Mouse (Mus musculus): ENCODE data around the gene Bola3. TPM values are rescaled to one million over a fixed set of nuclear protein-coding genes. Genes with fewer than 3 reads are reported as not detected.

Gene Bola3
- polyA plus RNA-seq, 1 experiment = 60.8 TPM

DNA sequence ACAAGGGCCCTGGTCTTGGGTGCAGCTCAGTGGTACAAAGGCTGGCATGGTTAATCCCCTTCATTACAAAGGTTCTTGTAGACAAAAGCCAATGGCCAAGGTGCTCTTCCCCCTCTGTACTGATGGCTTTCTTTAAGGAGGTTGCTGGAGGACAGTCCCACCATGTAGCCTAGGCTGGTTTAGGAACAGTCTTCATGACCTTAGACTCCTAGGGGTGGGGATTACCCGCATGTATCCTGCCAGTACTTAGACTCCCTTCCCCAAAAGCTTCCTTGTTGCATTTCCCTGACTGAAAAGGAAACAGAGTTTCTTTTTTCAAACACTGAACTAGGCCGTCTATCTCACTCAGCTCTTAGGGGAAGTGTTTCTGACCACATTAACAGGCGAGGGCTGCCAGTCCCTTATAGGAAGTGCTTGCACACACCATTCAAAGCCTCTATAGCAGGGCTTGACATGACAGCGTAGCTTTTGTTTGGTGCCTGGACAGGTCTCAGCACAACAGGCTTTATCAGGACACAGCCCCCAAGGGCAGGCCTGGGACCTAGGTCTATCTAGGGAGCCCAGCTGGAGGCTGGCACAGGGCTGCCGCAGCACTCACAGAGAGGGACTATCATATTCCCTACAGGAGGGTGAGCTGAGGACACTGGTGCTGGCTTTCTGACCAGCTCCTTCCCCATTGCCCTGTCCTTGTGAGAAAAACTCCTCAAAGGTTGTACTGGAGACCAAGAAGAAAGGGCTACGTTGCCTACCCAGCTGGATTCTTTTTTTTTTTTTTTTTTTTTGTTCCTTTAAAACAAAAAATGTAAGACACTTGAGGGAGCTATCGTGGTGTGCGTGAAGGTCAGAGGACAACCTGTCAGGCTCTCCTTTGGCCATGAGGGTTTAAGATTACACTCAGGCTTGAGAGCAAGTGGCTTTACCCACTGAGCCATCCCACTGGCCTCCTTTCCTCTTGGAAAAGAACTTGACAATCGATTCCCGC is 32.9 kb downstream of the Bola3 start:
- Histone ChIP-seq H3K4me1 (ENCODE audit: control insufficient read depth, insufficient read depth, low read length) (no peaks in the 10 kb centered on the region), H3K27ac (ENCODE audit: insufficient read depth, low read length) (no peak overlapping the region), H3K4me3 (ENCODE audit: insufficient read depth, low read length) (no peak overlapping the region)
- TF ChIP-seq CTCF (IDR thresholded peaks at IDR 0.05; ENCODE audit: extremely low read depth, insufficient read depth, low read length) = no peak
- TF ChIP-seq POLR2A (IDR thresholded peaks at IDR 0.05; ENCODE audit: extremely low read depth, insufficient read depth, low read length) = no peak

DNA sequence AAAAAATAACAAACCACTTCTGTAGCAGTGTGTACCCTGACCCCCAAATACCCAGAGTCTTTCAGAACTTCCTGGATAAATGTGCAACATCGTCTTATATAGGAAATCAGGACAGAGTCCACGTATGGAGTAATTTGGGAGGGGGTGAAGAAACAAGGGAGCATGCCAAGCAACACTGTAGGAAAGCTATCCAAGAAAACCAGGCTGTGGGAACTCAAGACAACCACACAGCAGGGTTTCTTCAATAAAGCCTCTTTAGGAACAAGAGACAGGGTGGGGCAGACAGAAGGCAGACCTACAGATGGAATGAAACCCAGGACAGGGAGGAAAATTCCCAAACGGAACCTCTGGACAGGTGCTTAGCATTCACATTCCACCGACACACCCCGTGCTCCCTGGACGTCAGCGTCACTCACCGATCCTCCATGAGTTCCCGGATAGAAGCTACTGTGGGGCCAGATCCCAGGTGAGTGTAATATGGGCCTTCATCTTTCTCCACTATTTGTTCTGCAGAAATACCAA is 36.7 kb downstream of the Bola3 start:
- Histone ChIP-seq H3K27ac (ENCODE audit: insufficient read depth, low read length) (no peak overlapping the region), H3K4me1 (ENCODE audit: control insufficient read depth, insufficient read depth, low read length) (peaks cover 1% of the 10 kb centered on the region; the same call in 1 of the 2 replicates), H3K4me3 (ENCODE audit: insufficient read depth, low read length) (no peak overlapping the region)
- TF ChIP-seq POLR2A (IDR thresholded peaks at IDR 0.05; ENCODE audit: extremely low read depth, insufficient read depth, low read length) (no peak), CTCF (IDR thresholded peaks at IDR 0.05; ENCODE audit: extremely low read depth, insufficient read depth, low read length) (no peak)

DNA sequence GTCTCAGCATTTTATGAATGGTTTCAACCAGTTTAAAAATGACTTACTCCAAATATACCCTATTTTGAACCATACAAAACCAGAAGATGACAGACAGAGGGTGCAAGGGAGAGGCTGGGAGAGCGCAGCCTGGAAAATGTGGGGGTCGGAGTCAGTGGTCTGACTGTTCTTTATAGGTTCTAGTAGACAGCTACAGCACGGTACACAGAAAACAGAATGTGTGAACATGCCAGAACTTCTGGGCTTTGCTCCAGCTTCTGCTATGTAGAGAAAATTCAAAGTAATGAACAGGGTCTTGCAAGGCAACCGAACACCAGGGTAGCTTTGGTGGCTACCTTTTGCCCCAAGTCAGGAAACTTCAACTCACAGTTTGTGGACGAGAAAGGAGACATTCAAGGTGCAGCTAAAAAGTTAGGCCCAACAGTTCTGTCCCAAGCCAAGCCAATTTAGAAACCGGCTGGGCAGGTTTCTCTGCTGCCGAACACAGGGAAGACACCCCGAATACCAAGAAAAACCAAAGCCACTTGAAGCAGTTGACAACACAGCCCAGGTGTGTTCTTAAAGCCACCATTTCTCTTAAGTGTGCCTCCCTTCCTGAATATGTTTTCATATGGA is 43.3 kb downstream of the Bola3 start:
- H3K27ac ChIP-seq (ENCODE audit: insufficient read depth, low read length) = no peak overlapping the region
- TF ChIP-seq CTCF (IDR thresholded peaks at IDR 0.05; ENCODE audit: extremely low read depth, insufficient read depth, low read length) (no peak), POLR2A (IDR thresholded peaks at IDR 0.05; ENCODE audit: extremely low read depth, insufficient read depth, low read length) (no peak)
- peaks cover 14% of the 10 kb centered on the region for H3K4me1 ChIP-seq (ENCODE audit: control insufficient read depth, insufficient read depth, low read length)
- no peak overlapping the region for H3K4me3 ChIP-seq (ENCODE audit: insufficient read depth, low read length)

DNA sequence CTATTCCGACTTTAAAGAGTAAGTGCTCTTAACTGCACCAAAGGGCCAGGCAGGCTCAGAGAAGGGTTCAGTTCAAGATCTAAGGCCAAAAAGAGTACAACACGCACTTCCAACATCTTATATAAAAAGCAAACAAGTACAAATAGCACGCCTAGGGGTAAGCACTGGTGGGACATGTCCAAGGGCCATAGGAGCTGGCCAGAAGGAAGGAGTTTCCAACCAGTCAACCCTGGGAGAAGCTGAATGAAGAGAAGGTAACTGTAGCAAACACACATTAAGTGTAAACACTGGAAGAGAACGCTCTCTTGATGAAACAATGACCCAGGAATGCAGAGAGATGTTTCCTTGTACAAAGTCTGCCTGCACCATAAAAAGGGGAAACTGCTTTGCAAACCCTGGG is 45.2 kb downstream of the Bola3 start:
- Histone ChIP-seq H3K27ac (ENCODE audit: insufficient read depth, low read length) (no peak overlapping the region), H3K4me1 (ENCODE audit: control insufficient read depth, insufficient read depth, low read length) (peaks cover 14% of the 10 kb centered on the region), H3K4me3 (ENCODE audit: insufficient read depth, low read length) (no peak overlapping the region)
- no peak for TF ChIP-seq POLR2A (IDR thresholded peaks at IDR 0.05; ENCODE audit: extremely low read depth, insufficient read depth, low read length)
- TF ChIP-seq CTCF (IDR thresholded peaks at IDR 0.05; ENCODE audit: extremely low read depth, insufficient read depth, low read length) = no peak

DNA sequence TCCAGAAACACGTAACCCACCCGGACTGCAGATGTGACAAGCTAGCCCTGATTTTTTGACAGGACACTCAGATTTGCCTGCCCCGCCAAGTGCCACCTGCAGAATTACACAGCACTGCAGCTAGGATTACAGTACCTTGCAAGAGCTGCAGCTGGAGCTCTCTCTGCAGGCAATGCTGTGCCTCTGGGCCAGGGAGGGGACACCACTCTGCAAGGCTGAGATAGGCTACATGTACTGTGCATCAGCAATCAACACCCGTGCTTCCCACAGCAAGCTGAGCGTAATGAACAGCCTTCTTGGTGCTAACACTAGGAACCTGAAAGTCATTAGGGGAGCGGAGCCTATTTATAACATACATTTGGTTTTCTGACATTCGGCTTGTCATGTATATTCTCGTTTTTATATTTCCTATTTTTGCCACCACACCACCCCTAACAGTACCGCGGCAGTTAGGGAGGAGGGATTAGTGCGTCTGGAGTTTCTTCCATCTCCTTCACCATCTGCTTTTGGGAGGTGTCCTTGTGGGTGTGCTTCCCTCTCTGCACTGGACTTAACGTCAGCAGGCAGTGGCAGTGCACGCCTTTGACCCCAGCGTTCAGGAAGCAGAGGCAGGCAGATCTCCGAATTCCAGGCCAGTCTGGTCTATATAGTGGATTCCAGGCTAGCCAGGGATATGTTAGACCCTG is 46.7 kb downstream of the Bola3 start:
- H3K4me1 ChIP-seq (ENCODE audit: control insufficient read depth, insufficient read depth, low read length) = peaks cover 14% of the 10 kb centered on the region
- no peak overlapping the region for H3K4me3 ChIP-seq (ENCODE audit: insufficient read depth, low read length)
- H3K27ac ChIP-seq (ENCODE audit: insufficient read depth, low read length) = no peak overlapping the region
- TF ChIP-seq POLR2A (IDR thresholded peaks at IDR 0.05; ENCODE audit: extremely low read depth, insufficient read depth, low read length) = no peak
- no peak for TF ChIP-seq CTCF (IDR thresholded peaks at IDR 0.05; ENCODE audit: extremely low read depth, insufficient read depth, low read length)

DNA sequence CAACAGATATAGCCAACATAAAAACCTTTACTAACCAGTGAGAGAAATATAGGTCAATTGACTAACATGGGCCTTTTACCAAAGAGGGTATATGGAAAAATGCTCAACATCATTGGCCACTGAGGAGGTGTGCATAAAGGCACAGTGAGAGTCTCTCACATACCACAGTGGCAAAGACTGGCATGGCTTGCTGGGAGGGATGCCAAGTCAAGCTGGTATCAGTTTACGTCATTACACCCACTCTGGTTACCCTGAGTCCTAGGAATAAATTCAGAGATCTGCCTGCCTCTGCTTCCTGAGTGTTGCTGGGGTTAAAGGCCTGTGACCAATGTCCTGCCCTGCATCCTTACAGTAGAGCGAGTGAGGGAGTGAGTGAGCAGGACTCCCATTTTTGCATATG is 47.8 kb downstream of the Bola3 start:
- H3K4me1 ChIP-seq (ENCODE audit: control insufficient read depth, insufficient read depth, low read length) = peaks cover 11% of the 10 kb centered on the region
- TF ChIP-seq CTCF (IDR thresholded peaks at IDR 0.05; ENCODE audit: extremely low read depth, insufficient read depth, low read length) (no peak), POLR2A (IDR thresholded peaks at IDR 0.05; ENCODE audit: extremely low read depth, insufficient read depth, low read length) (no peak)
- no peak overlapping the region for H3K4me3 ChIP-seq (ENCODE audit: insufficient read depth, low read length)
- H3K27ac ChIP-seq (ENCODE audit: insufficient read depth, low read length) = no peak overlapping the region

DNA sequence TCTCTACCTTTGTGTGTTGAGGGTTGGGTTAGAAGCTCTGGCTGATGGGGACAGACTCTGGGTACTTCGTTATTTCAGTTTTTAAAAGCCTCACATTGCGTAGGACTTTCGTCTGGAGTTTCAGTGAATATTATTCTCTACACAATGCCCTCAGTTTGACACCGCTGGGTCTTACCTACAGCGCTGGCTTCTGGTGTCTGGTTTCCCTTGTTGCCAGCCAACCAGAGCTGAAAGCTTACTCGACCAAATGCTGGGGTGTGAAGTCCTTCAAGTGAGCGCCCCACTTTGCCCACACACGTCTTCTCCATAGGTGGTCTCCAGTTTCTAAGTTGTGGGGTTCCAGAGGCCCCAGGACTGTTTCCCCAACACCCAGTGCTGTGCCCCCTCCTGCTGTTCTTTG is 48.8 kb downstream of the Bola3 start:
- Histone ChIP-seq H3K4me3 (ENCODE audit: insufficient read depth, low read length) (no peak overlapping the region), H3K4me1 (ENCODE audit: control insufficient read depth, insufficient read depth, low read length) (peaks cover 6% of the 10 kb centered on the region)
- TF ChIP-seq POLR2A (IDR thresholded peaks at IDR 0.05; ENCODE audit: extremely low read depth, insufficient read depth, low read length) = no peak
- TF ChIP-seq CTCF (IDR thresholded peaks at IDR 0.05; ENCODE audit: extremely low read depth, insufficient read depth, low read length) = no peak

DNA sequence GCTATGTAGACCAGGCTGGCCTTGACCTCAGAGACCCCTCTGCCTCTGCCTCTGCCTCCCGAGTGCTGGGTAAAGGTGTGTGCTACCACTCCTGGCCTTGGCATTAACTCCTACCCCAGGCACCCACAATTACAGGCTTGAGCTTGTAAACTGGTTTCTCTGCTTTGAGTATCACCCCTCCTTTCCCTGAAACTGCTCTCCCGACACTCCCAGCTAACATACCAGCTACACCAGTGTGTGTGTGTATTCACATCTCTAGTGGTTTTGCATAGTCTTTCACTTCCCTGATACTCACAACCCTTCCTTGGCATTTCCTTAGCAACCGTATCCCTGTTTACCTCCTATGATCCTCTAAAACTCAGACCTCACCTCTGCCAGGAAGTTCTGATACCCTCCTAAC is 50.8 kb downstream of the Bola3 start:
- Histone ChIP-seq H3K27ac (ENCODE audit: insufficient read depth, low read length) (no peak overlapping the region), H3K4me3 (ENCODE audit: insufficient read depth, low read length) (no peak overlapping the region)

More for the DNA sequence above, 48.8 kb downstream of the Bola3 start:
- no peak overlapping the region for H3K27ac ChIP-seq (ENCODE audit: insufficient read depth, low read length)

DNA sequence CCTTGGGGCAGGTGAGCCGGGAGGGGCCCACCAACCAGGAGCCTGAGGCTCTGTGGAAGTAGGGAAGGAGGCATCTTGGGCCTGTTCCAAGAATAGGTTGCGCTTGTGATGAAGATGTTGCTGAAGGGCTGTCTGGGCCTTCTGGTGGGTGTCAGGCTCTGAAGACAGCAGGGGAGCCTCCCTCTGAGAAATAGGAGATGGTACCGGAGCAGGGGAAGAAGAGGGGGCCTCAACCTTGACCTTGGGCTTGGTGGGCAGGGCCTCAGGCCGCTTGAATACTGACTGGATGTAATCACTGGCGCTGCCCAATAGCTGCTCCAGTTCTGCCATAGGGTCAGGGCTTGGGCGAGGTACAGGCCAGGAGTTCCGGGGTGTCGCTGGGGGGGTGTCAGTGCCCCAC is 54.5 kb downstream of the Bola3 start:
- Histone ChIP-seq H3K4me1 (ENCODE audit: control insufficient read depth, insufficient read depth, low read length) (peaks cover 3% of the 10 kb centered on the region), H3K4me3 (ENCODE audit: insufficient read depth, low read length) (no peak overlapping the region), H3K27ac (ENCODE audit: insufficient read depth, low read length) (no peak overlapping the region)
- TF ChIP-seq POLR2A (IDR thresholded peaks at IDR 0.05; ENCODE audit: extremely low read depth, insufficient read depth, low read length) (no peak), CTCF (IDR thresholded peaks at IDR 0.05; ENCODE audit: extremely low read depth, insufficient read depth, low read length) (no peak)

More for the DNA sequence above, 50.8 kb downstream of the Bola3 start:
- peaks cover 6% of the 10 kb centered on the region for H3K4me1 ChIP-seq (ENCODE audit: control insufficient read depth, insufficient read depth, low read length)
- TF ChIP-seq POLR2A (IDR thresholded peaks at IDR 0.05; ENCODE audit: extremely low read depth, insufficient read depth, low read length) = no peak
- no peak for TF ChIP-seq CTCF (IDR thresholded peaks at IDR 0.05; ENCODE audit: extremely low read depth, insufficient read depth, low read length)
